Mouse (Mus musculus): ENCODE results near the gene Il10rb. TPM values are rescaled to one million over a fixed set of nuclear protein-coding genes. Genes with fewer than 3 reads are reported as not detected.

The Il10rb gene
- total and polyA plus RNA-seq, 3 experiments = 18.3 to 144 (median 101) TPM

GRCm38 (mm10) chr16:91404828-91405577 lies 961 bp upstream of the Il10rb start:
- H3K4me3 ChIP-seq (ENCODE audit: low read depth, low read length) = no peak overlapping the region; the same call in 1 of the 2 replicates
- peaks cover 74% of the 10 kb centered on the region for H3K36me3 ChIP-seq (replicated peaks)
- H3K9me3 ChIP-seq (replicated peaks) = no peaks in the 10 kb centered on the region
- no peaks in the 10 kb centered on the region for H3K27me3 ChIP-seq (ENCODE audit: insufficient read depth, low read length)
- H3K4me1 ChIP-seq (ENCODE audit: insufficient read depth, low read depth, low read length) = peaks cover 66% of the 10 kb centered on the region
- no peak for TF ChIP-seq CTCF (IDR thresholded peaks at IDR 0.05; ENCODE audit: low read depth, low read length)
- no peak for TF ChIP-seq GATA1 (IDR thresholded peaks at IDR 0.05; ENCODE audit: borderline replicate concordance, low read length)
- no peak for TF ChIP-seq GATA2 (IDR thresholded peaks at IDR 0.05; ENCODE audit: borderline replicate concordance, low read depth, low read length)
- TF ChIP-seq TAL1 (conservative IDR thresholded peaks at IDR 0.05; ENCODE audit: low read depth, low read length) = no peak
- no peak for ATAC-seq (ENCODE audit: extremely low read depth, insufficient number of reproducible peaks, low FRiP score, poor library complexity, severe bottlenecking)
- DNase-seq (ENCODE audit: low spot score) = no peak

GRCm38 (mm10) chr16:91406585-91407220 lies 739 bp downstream of the Il10rb start:
- Histone ChIP-seq H3K27me3 (ENCODE audit: insufficient read depth, low read length) (no peaks in the 10 kb centered on the region), H3K9me3 (replicated peaks) (no peaks in the 10 kb centered on the region), H3K36me3 (replicated peaks) (peaks cover 74% of the 10 kb centered on the region), H3K4me1 (ENCODE audit: insufficient read depth, low read depth, low read length) (peaks cover 70% of the 10 kb centered on the region), H3K4me3 (ENCODE audit: low read depth, low read length) (peak overlapping the region; percentile 91)
- DNase-seq (ENCODE audit: low spot score) = peak; percentile 47
- 0 out of 2 replicates have a peak, but pooled peaks have one; percentile 15 for ATAC-seq (ENCODE audit: extremely low read depth, insufficient number of reproducible peaks, low FRiP score, poor library complexity, severe bottlenecking)
- TF ChIP-seq GATA2 (IDR thresholded peaks at IDR 0.05; ENCODE audit: borderline replicate concordance, low read depth, low read length) = no peak
- TF ChIP-seq CTCF (IDR thresholded peaks at IDR 0.05; ENCODE audit: low read depth, low read length) = no peak
- TF ChIP-seq POLR2AphosphoS5 (IDR thresholded peaks at IDR 0.05; ENCODE audit: insufficient replicate concordance, low read depth, low read length) = no peak
- TF ChIP-seq GATA1 (IDR thresholded peaks at IDR 0.05; ENCODE audit: borderline replicate concordance, low read length) = no peak
- no peak for TF ChIP-seq TAL1 (conservative IDR thresholded peaks at IDR 0.05; ENCODE audit: low read depth, low read length)

GRCm38 (mm10) chr16:91413102-91413844 lies 7.3 kb downstream of the Il10rb start:
- peaks cover 95% of the 10 kb centered on the region for H3K36me3 ChIP-seq (replicated peaks)
- ATAC-seq (ENCODE audit: extremely low read depth, insufficient number of reproducible peaks, low FRiP score, poor library complexity, severe bottlenecking) (no peak), DNase-seq (ENCODE audit: low spot score) (no peak)
- no peaks in the 10 kb centered on the region for H3K27me3 ChIP-seq (ENCODE audit: insufficient read depth, low read length)
- no peaks in the 10 kb centered on the region for H3K9me3 ChIP-seq (replicated peaks)
- TF ChIP-seq GATA2 (IDR thresholded peaks at IDR 0.05; ENCODE audit: borderline replicate concordance, low read depth, low read length) (no peak), POLR2AphosphoS5 (IDR thresholded peaks at IDR 0.05; ENCODE audit: insufficient replicate concordance, low read depth, low read length) (no peak), TAL1 (conservative IDR thresholded peaks at IDR 0.05; ENCODE audit: low read depth, low read length) (no peak), CTCF (IDR thresholded peaks at IDR 0.05; ENCODE audit: low read depth, low read length) (no peak), GATA1 (IDR thresholded peaks at IDR 0.05; ENCODE audit: borderline replicate concordance, low read length) (no peak)
- H3K4me3 ChIP-seq (ENCODE audit: low read depth, low read length) = no peak overlapping the region
- H3K4me1 ChIP-seq (ENCODE audit: insufficient read depth, low read depth, low read length) = peaks cover 73% of the 10 kb centered on the region

- Histone ChIP-seq H3K9me3 (replicated peaks) (no peaks in the 10 kb centered on the region), H3K27me3 (ENCODE audit: insufficient read depth, low read length) (no peaks in the 10 kb centered on the region), H3K4me3 (ENCODE audit: low read depth, low read length) (no peak overlapping the region), H3K4me1 (ENCODE audit: insufficient read depth, low read depth, low read length) (peaks cover 59% of the 10 kb centered on the region), H3K36me3 (replicated peaks) (peaks cover 96% of the 10 kb centered on the region)
- DNase-seq (ENCODE audit: low spot score) (no peak), ATAC-seq (ENCODE audit: extremely low read depth, insufficient number of reproducible peaks, low FRiP score, poor library complexity, severe bottlenecking) (no peak)
- TF ChIP-seq CTCF (IDR thresholded peaks at IDR 0.05; ENCODE audit: low read depth, low read length) (no peak), GATA1 (IDR thresholded peaks at IDR 0.05; ENCODE audit: borderline replicate concordance, low read length) (no peak), TAL1 (conservative IDR thresholded peaks at IDR 0.05; ENCODE audit: low read depth, low read length) (no peak), POLR2AphosphoS5 (IDR thresholded peaks at IDR 0.05; ENCODE audit: insufficient replicate concordance, low read depth, low read length) (no peak), GATA2 (IDR thresholded peaks at IDR 0.05; ENCODE audit: borderline replicate concordance, low read depth, low read length) (no peak)
These were observed 9.6 kb downstream of the Il10rb start for GRCm38 (mm10) chr16:91415391-91416189.

- DNase-seq (ENCODE audit: low spot score) (no peak), ATAC-seq (ENCODE audit: extremely low read depth, insufficient number of reproducible peaks, low FRiP score, poor library complexity, severe bottlenecking) (no peak)
- Histone ChIP-seq H3K4me1 (ENCODE audit: insufficient read depth, low read depth, low read length) (peaks cover 56% of the 10 kb centered on the region), H3K9me3 (replicated peaks) (no peaks in the 10 kb centered on the region), H3K4me3 (ENCODE audit: low read depth, low read length) (no peak overlapping the region), H3K27me3 (ENCODE audit: insufficient read depth, low read length) (no peaks in the 10 kb centered on the region), H3K36me3 (replicated peaks) (peaks cover 94% of the 10 kb centered on the region)
- no peak for TF ChIP-seq GATA2 (IDR thresholded peaks at IDR 0.05; ENCODE audit: borderline replicate concordance, low read depth, low read length)
- TF ChIP-seq POLR2AphosphoS5 (IDR thresholded peaks at IDR 0.05; ENCODE audit: insufficient replicate concordance, low read depth, low read length) = no peak
- TF ChIP-seq CTCF (IDR thresholded peaks at IDR 0.05; ENCODE audit: low read depth, low read length) = no peak
- TF ChIP-seq GATA1 (IDR thresholded peaks at IDR 0.05; ENCODE audit: borderline replicate concordance, low read length) = no peak
- no peak for TF ChIP-seq TAL1 (conservative IDR thresholded peaks at IDR 0.05; ENCODE audit: low read depth, low read length)
These were observed 10.4 kb downstream of the Il10rb start for GRCm38 (mm10) chr16:91416357-91416756.

All from G1E (cell line).